Comparison of ENCODE assay signal across 10 mouse cellular contexts in genomic region chr10:18194737-18195141, GRCm38 (mm10). TPM values are rescaled to one million over a fixed set of nuclear protein-coding genes. Genes with fewer than 3 reads are reported as not detected.
DNase-seq lines count a peak whose midpoint lies in the region; ATAC-seq and TF ChIP-seq lines count a peak whose summit lies in the region.
"Had no signal": no experiment of that assay in that cellular context is flagged by ENCODE, and none has a peak within 500 bp of the region (broad histone marks: within the 10 kb centered on the region; RNA-seq: fewer than 3 reads in every experiment).

No protein-coding gene starts in this region.

- DNase-seq in ES-CJ7 (ENCODE audit: low read depth, low spot score) (peak; percentile 62), adipocyte (ENCODE audit: low spot score) (no peak)
- peak; percentile 37 for DNase-seq in embryo, embryonic 10 days (ENCODE audit: low spot score)
- DNase-seq in lung, postnatal 14 days, result peak; percentile 5
- DNase-seq in cerebellum, adult 2 months, result no peak
- DNase-seq in frontal cortex, postnatal 25 days (ENCODE audit: low spot score in 2 of 2), result no peak
- DNase-seq: right cerebral cortex, postnatal 14 days had no signal

- WGBS in intestine, postnatal 0 days, result 23% methylated on average over 14 of the region's 14 CpGs
- 72% methylated on average over 14 of the region's 14 CpGs for WGBS in cerebellum, adult 2 months

- no peak overlapping the region for H3K9ac ChIP-seq in intestine, postnatal 0 days (ENCODE audit: low read depth, low read length)

- H3K36me3 ChIP-seq in intestine, postnatal 0 days (ENCODE audit: control insufficient read depth, insufficient read depth), result no peaks in the 10 kb centered on the region

- no peak overlapping the region for H3K4me3 ChIP-seq in intestine, postnatal 0 days (ENCODE audit: low read depth, low read length)
- H3K4me3 ChIP-seq in cerebellum, adult 2 months (replicated peaks; ENCODE audit: insufficient read depth, low read depth, low read length), result no peak overlapping the region
- H3K4me3 ChIP-seq: myocyte had no signal

- TF ChIP-seq POLR2A in cerebellum, adult 2 months (IDR thresholded peaks at IDR 0.05; ENCODE audit: borderline replicate concordance, insufficient read depth, low read length), result no peak

- peak; percentile 68 for ATAC-seq in intestine, postnatal 0 days
- ATAC-seq in inflammation-experienced regulatory T-cells, adult 6 months, result no peak

- no peak overlapping the region for H3K27ac ChIP-seq in intestine, postnatal 0 days (ENCODE audit: low read depth, low read length)
- H3K27ac ChIP-seq in cerebellum, adult 2 months (ENCODE audit: insufficient read depth, low read length), result no peak overlapping the region

- no peak for TF ChIP-seq CTCF in intestine, postnatal 0 days (IDR thresholded peaks at IDR 0.05; ENCODE audit: low read depth)
- no peak for TF ChIP-seq CTCF in cerebellum, adult 2 months (IDR thresholded peaks at IDR 0.05; ENCODE audit: borderline replicate concordance, insufficient read depth, low read depth, low read length)

- H3K27me3 ChIP-seq in intestine, postnatal 0 days (replicated peaks; ENCODE audit: control insufficient read depth, insufficient read depth, low read length), result no peaks in the 10 kb centered on the region
- no peaks in the 10 kb centered on the region for H3K27me3 ChIP-seq in cerebellum, adult 2 months (ENCODE audit: control insufficient read depth, insufficient read depth, low read length)

- H3K4me1 ChIP-seq in intestine, postnatal 0 days (replicated peaks; ENCODE audit: control insufficient read depth, insufficient read depth, low read length), result no peaks in the 10 kb centered on the region; the same call in 1 of the 2 replicates
- no peaks in the 10 kb centered on the region for H3K4me1 ChIP-seq in cerebellum, adult 2 months (ENCODE audit: control insufficient read depth, insufficient read depth, low read length)

- H3K9me3 ChIP-seq in intestine, postnatal 0 days (ENCODE audit: control insufficient read depth), result no peaks in the 10 kb centered on the region

- H3K4me2 ChIP-seq in intestine, postnatal 0 days (replicated peaks; ENCODE audit: low read depth), result no peak overlapping the region; the same call in 1 of the 2 replicates

RNA-seq across cellular contexts. Expression of gene Ect2l, which starts 16.0 kb away (rescaled TPM):
- 0.24 and 0.35 TPM in 2 replicates for polyA plus RNA-seq in intestine, postnatal 0 days (2015; fragmentation: Nextera tagmentation; extraction: Ambion mirVana)
- polyA plus RNA-seq in inflammation-experienced regulatory T-cells, adult 6 months (2017; shearing (Covaris generic)), result 1 to 10 TPM in 1 of 3 experiments, under 1 TPM in 2; 0.29 to 1.5 (median 0.62) TPM
- 0.06 and 0.26 TPM in 2 replicates for polyA plus RNA-seq in cerebellum, adult 2 months (2012; rRNA removed)

RNA-seq across cellular contexts. Expression of gene Ccdc28a, which starts 40.1 kb away (rescaled TPM):
- polyA plus RNA-seq in intestine, postnatal 0 days (2015; fragmentation: Nextera tagmentation; extraction: Ambion mirVana), result 36.6 and 37.5 TPM in 2 replicates
- polyA plus RNA-seq in inflammation-experienced regulatory T-cells, adult 6 months (2017; shearing (Covaris generic)), result 10 to 100 TPM; 19.0 to 44.6 (median 40.6) TPM
- polyA plus RNA-seq in cerebellum, adult 2 months (2012; rRNA removed), result 75.3 and 78.7 TPM in 2 replicates

Comparison
In these comparisons a context has a peak if more than half of its experiments do, and no peak if none do; other contexts are left out.
1. DNase-seq: peak in ES-CJ7 (single experiment), embryo, embryonic 10 days (single experiment) and lung, postnatal 14 days (single experiment); none in cerebellum, adult 2 months (0 of 2), frontal cortex, postnatal 25 days (0 of 2) and adipocyte (single experiment).